Mouse (Mus musculus): ENCODE results near the gene Pold1. TPM values are rescaled to one million over a fixed set of nuclear protein-coding genes. Genes with fewer than 3 reads are reported as not detected.

Gene Pold1
- total RNA-seq, 4 experiments from 2014 or later: 10.9 to 18.6 (median 15.9) TPM

GRCm38 (mm10) chr7:44581637-44582036 is 33.0 kb upstream of the Pold1 start:
- DNase-seq: no peak

DNA sequence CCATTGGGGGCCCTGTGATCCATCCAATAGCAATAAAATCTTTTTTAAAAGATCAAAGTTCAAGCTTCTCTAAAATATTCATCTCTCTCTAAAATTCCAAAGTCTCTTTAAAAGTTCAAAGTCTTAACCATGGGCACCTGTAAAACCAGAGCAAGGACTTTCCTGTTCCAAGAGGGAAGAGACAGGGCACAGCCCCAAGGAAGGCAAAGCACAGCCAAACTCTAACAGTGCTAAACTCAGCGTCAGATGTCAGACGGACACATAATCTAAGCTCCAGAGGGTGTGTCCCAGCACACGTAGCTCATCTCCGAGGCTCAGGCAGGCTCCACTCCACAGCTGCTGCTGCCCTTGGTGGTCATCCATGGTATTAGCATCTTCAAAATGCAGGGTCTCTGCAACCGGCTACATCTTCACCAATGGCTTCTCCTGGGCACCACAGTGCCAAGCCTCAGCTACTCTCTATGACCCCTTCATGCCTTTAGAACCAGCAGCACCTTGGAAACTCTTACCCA is 27.7 kb upstream of the Pold1 start:
- no peak for DNase-seq

- no peak for DNase-seq
Observed at GRCm38 (mm10) chr7:44572956-44573484, 24.4 kb upstream of the Pold1 start.

GRCm38 (mm10) chr7:44572213-44572701 is 23.6 kb upstream of the Pold1 start, which contains the start of gene Napsa:
Napsa (plus strand) TSS chr7:44572380.
- DNase-seq: no peak

DNA sequence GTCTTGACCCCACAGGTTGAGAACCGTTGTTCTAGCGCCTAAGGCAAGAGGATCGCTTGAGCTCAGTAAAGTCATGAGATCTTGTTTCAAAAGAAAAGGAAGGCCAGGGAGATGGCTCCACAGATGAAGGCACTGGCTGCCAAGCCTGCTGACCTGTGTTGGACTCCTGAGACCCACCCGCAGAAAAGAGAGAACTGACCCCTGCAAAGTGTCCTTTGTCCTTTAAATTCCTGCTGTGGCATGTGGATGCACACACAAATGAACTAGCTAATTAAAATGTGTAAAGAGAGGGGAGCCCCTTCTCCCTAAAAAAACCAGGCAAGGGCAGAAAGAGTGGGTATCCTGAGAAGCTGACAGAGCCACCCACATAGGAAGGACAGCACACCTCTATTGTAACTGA is 23.2 kb upstream of the Pold1 start:
- no peak for DNase-seq

DNA sequence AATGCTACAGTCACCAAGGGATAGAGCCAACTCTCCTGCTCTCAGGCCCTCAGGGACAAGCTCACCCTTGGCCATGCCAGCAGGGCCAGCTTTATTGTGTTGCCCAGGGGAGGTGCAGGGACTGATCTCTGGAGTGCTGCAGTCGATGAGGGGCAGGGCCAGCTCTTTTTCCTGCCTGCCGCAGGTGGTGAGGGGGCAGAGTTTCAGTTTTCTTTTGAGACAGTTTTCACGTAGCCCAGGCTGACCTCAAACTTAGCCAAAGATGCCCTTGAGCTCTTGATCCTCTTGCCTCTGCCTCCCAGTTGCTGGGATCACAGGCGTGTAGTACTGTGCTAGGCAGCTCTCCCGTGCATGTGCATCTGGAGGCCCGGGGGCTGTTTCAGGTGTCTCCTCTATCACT is 22.3 kb upstream of the Pold1 start:
- no peak for DNase-seq

GRCm38 (mm10) chr7:44568803-44569202 is 20.2 kb upstream of the Pold1 start:
- DNase-seq: no peak

GRCm38 (mm10) chr7:44565414-44565813 is 16.8 kb upstream of the Pold1 start:
- DNase-seq: no peak

- no peak for DNase-seq
Observed at GRCm38 (mm10) chr7:44564486-44564885, 15.8 kb upstream of the Pold1 start.

DNA sequence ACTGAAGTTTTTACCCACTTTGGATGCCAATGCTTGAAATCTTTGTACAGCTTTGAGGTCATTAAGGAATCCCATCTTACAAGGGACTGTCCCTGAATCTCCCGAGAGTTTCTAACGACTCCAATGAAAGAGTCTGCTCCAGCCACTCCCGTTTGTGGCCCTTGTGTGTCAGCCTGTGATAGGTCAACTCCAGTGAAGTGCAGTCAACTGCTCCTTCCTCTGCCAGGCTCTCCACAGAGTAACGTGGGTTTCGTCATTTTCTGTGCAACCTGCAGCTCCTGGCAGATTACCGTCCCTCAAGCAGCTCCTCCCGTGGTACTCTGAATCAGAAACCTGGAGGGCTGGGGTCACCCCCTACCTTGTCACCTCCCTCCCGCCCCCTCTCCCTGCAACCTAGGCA is 14.6 kb upstream of the Pold1 start:
- DNase-seq: no peak

DNA sequence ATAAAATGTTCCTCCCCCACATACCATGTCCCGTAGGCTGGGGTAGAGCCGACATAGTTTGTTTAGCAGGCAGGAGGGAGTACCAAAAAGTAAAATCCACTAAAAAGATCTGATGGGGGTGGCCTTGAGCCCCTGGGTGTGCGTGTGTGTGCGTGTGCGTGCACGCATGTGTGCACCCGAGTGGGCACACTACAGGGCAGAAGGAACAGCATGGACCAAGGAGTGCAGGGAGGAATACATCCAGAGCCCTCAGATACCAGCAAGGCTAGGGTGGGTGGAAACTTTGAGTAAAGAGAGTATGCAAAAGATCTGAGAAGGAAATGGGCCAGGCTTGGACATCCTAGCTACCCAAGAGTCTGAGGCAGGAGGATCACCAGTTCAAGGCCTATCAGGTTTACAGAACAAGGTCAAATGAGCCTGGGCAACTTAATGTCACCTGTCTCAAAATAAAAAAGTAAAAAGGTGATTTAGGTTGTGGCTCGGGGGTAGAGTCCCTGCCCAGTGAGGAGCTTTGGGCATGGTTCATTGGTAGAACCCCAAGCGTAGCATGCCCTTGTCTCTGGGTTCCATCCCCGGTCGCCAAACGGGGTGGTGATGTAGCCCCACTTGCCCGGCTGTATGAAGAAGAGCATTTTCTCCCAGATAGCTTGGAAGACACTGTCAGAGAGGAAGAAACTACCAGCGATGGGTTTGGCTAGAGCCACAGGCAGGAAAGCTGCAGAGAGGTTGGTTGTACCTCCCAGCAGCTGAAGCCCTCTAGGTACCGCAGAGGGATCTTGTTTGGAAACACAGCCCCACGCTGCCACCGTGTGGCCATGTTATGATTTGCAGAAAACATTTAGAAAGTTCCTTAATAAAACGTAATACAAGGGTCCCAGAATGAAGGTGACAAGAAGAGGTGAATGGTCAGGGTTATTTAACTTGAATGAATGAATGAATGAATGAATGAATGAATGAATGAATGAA is 12.1 kb upstream of the Pold1 start:
- DNase-seq: peak; percentile 48

DNA sequence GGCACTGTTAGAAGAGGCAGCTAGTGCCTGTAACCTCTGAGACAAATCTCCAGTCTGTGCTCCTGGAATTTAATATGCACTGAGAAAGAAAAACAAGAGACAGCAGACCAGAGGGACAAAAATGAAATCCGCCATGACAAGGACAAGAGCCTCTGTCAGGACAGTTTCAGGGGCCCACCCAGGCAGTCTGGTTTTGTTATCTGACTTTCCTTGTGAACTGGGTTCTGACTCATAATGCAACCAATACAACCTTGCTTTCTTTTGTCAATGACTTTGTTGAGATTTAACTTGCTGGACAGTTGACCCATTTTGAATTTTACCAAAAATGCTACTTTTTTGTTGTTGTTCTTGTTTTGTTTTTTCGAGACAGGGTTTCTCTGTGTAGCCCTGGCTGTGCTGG is 9.0 kb upstream of the Pold1 start:
- DNase-seq: no peak

DNA sequence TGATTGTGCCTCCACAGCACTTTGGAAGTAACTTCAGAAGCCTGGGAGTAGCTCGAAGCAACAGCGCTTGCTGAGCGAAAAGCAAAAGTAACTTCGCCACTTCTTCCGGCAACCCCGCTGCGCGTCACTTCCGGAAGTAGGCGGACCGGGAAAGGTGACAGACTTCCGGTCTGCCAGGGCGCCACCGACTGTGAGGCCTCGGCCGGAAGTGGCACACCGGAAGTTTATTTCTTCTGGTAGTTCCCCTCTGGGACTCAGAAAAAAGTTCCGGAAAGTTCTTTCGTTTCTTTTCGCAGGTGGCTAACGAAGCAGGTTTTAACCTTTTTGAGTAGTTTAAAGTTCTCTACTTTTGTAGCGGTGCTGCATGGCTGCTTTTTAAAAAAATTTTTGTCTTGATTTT is 5.2 kb upstream of the Pold1 start, which contains the start of gene Nr1h2:
TSS of gene Nr1h2 (minus strand) at position 126 of the 400 bp plus-strand sequence.
- peak; percentile 96 for DNase-seq

DNA sequence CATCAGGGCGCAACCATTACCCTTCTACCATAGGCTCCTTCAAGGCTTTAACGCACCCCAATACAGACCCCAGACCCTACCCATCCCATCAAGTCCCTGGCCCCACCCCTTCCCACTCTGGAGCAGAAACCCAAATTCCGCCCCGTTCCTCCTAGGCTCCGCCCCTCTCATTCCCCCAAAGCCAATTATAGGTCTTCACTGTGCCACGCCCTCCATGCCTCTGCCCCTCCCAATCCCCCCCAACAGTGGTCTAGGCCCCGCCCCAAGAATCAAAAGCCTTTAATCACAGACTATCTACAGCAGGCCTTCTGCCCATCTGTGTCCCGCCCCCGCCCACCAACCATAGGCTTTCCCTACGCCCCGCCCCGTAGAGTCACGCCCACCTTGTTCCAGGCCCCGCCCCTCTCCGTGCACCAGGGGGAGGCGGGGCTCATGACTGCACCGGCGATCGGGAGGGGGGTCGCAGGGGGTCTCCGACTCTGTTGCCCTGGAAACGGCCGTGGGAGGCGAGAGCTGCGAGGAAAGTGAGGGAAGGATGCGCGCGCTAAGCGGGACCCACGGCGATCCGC is 4.6 kb upstream of the Pold1 start:
- peak; percentile 72 for DNase-seq

DNA sequence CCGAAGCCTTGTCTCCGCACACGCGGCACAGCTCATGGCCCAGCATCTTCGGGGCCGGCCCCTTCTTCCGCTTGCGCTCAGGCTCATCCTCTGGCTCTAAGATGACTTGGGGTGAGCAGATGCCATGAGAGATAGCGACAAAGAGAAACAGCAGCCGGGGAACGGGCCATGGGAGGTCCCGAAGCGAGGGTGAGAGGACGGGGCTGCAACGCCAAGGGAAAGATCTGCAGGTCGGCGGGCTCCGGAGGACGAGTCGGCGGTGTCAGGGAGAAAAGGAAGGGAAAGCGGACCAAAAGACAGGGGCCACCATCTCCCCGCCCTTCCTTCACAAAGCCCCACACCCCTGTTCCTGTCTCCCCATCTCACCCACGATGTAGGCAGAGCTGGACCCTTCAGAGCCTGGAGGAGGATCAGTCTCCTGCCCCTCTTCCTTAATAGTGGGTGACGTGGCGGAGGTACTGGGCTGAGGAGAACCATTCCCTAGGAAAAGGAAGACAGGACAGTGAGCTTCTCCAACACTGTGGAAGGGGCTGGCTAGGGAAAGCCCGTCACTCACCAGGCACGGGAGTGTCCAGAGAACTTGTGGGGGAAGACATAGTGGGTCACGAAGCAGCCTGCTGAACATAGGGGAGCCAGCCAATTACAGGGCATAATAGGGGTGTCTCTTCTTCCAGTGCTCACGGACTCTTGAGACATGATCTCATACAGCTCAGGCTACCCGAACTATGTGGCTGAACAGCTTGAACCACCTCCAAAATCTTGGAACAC is 3.7 kb upstream of the Pold1 start:
- DNase-seq: no peak

GRCm38 (mm10) chr7:44551731-44552130 is 3.1 kb upstream of the Pold1 start:
- DNase-seq: no peak

GRCm38 (mm10) chr7:44551301-44551700 is 2.7 kb upstream of the Pold1 start:
- DNase-seq: no peak

DNA sequence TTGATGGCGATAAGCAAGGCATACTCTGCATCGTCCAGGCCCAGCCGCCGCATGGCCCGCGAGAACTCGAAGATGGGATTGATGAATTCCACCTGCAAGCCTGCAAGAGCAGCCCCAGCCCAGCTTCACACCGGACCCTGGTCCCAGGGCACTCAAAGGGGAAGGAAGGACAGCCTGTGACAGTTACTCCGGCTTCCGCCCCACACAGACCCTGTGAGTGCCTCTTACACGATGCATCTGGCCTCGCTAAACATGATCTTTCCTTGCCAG is 1.7 kb upstream of the Pold1 start:
- no peak for DNase-seq

DNA sequence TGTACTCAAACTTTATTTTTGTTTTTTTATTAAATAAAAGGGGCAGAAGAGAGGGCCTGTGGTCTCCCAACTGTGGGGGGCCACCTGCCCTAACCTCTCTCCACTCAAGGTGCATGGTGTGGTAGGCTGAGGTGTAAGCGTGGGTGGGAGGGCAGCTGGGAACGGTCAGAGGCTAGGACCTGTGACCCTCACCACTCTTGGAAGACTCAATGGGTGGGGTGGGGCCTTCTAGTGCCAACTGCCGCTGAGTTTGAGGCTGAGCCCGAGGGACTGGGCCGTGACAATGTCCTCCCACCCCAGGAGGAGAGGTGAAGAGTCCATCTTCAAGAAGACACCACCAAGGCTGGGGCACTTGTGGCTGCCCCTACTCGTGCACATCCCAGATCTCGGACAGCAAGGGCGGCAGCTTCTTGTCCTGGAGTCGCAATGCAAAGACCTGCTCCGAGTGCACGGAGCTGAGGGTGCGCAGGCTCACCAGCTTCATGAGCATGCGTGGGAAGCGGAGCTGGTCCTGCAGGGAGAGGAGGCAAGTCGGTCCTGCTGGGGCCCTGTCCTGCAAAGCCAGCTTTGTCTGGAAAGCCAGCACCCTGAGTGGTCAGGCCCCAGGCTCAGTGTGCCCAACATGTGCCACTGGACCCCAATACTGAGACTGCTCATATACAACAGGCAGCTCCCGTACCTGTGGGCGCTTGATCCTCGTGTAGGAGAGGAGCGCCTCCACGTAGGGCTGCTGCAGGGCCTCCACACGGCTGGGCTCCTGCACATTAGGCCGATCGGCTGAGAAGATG is 1.2 kb upstream of the Pold1 start:
- DNase-seq: no peak

DNA sequence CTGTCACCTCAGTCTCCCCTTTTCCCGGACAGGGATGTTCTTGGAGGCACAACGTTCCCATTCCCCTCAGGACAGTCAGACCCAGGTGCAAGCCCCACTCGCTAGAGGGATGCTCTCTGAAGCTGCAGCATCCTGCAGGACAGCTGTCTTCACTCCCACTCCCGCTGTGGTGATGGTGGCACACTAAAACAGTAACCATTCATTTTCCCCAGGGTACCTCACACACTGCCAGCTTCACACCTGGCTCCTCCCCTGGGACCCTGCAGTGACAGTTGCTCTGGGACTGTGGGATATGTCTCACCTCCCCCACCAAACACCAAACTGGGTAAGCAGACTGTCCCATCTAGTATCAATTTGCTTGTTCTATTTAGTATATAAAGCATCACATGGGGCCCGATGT is 924 bp downstream of the Pold1 start:
- no peak for DNase-seq

- no peak for DNase-seq
Observed at GRCm38 (mm10) chr7:44547041-44547440, 1.6 kb downstream of the Pold1 start.

DNA sequence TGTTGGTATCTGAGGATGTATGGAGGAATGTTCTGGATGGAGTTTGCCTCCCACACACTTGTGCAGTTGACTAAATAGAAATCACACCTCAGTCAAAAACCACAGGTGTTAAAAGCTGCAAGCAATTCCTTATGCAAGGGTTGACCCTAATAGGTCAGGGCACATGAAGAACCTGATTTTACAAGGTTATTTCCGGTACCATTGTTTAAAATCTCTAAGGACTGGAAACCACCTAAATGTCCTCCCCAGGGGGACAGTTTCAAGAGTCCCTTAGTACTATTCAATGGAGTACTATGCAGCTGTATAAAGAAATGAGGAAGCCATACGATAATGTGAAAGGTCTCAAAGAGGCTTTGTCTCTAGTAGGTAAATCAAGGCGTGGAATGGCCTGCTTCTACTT is 2.4 kb downstream of the Pold1 start:
- DNase-seq: no peak
